Mouse (Mus musculus): ENCODE data around the gene Efcab12.

DNA sequence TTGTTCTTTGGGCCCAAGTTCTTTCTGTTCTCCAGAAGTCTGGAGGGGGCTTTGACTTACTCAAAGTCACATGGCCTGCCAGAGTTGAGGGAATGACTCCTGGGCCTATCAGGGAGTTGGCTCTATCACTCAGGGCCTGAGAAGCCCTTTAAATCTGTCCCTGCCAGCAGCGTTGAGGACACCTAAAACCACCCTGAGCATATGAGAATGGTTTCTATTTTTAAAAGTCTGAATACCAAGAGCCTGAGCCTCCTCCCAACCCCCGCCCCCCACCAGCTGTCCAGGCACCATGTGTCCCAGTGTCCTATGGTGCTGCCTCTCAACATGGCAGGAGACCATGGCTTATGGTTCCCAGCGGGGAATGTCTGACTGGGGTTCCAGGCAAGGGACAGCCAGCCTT lies 62.4 kb downstream of the Efcab12 start:
- TF ChIP-seq MEF2A (IDR thresholded peaks at IDR 0.05; ENCODE audit: extremely low read depth, insufficient replicate concordance, low read depth, low read length, poor library complexity, severe bottlenecking) (no peak), TAL1 (IDR thresholded peaks at IDR 0.05; ENCODE audit: low read length) (no peak), CHD2 (IDR thresholded peaks at IDR 0.05; ENCODE audit: low read length) (no peak), POLR2AphosphoS5 (IDR thresholded peaks at IDR 0.05; ENCODE audit: borderline replicate concordance, low read depth, low read length) (no peak), ETS1 (IDR thresholded peaks at IDR 0.05; ENCODE audit: low read depth, low read length) (no peak), ELF1 (IDR thresholded peaks at IDR 0.05; ENCODE audit: low read depth, low read length) (no peak), CTCF (IDR thresholded peaks at IDR 0.05 in 2 of 3, conservative IDR thresholded peaks at IDR 0.05 in 1 of 3; ENCODE audit: control insufficient read depth in 1 of 3, insufficient read depth in 1 of 3, low read depth in 2 of 3, low read length in 3 of 3, poor library complexity in 1 of 3, severe bottlenecking in 1 of 3) (no peak), POLR2A (IDR thresholded peaks at IDR 0.05; ENCODE audit: control insufficient read depth in 1 of 2, insufficient read depth in 1 of 2, low read depth in 1 of 2, low read length in 2 of 2, poor library complexity in 1 of 2) (no peak), ZMIZ1 (IDR thresholded peaks at IDR 0.05; ENCODE audit: low read depth, low read length) (no peak), USF2 (IDR thresholded peaks at IDR 0.05; ENCODE audit: borderline replicate concordance in 1 of 2, insufficient read depth in 1 of 2, low read depth in 1 of 2, low read length in 2 of 2) (no peak)

Data from MEL (cell line).